Comparison of ENCODE assay signal across 8 mouse cellular contexts in genomic region chr17:58909061-58909661, GRCm38 (mm10).
DNase-seq lines count a peak whose midpoint lies in the region; ATAC-seq and TF ChIP-seq lines count a peak whose summit lies in the region.

No protein-coding gene starts in this region.

- H3K4me1 ChIP-seq in heart, postnatal 0 days (ENCODE audit: control insufficient read depth, insufficient read depth) = no peaks in the 10 kb centered on the region
- no peaks in the 10 kb centered on the region for H3K4me1 ChIP-seq in CH12.LX (ENCODE audit: control insufficient read depth in 1 of 2, insufficient read depth in 2 of 2)
- H3K4me1 ChIP-seq in midbrain, embryonic 16.5 days (ENCODE audit: control insufficient read depth, insufficient read depth, low read length) = no peaks in the 10 kb centered on the region

- ATAC-seq in heart, postnatal 0 days (ENCODE audit: insufficient read depth, low read depth) = no peak
- peak; percentile 78; the same call in 1 of the 2 replicates for ATAC-seq in midbrain, embryonic 16.5 days

- TF ChIP-seq RAD21 in CH12.LX (IDR thresholded peaks at IDR 0.05; ENCODE audit: low read depth, low read length) = peak; percentile 59

- TF ChIP-seq CTCF in heart, postnatal 0 days (IDR thresholded peaks at IDR 0.05; ENCODE audit: low read depth) = peak; percentile 58
- peak in 1 of 2 experiments; percentile 52; a peak in 2 of 4 replicates for TF ChIP-seq CTCF in CH12.LX (conservative IDR thresholded peaks at IDR 0.05 in 1 of 2, IDR thresholded peaks at IDR 0.05 in 1 of 2; ENCODE audit: low read depth in 2 of 2, low read length in 2 of 2)
- peak; percentile 31; the same call in 1 of the 2 replicates for TF ChIP-seq CTCF in brain, embryonic 14.5 days (IDR thresholded peaks at IDR 0.05; ENCODE audit: borderline replicate concordance, extremely low read depth, insufficient read depth, insufficient read length)

- H3K9ac ChIP-seq in heart, postnatal 0 days (replicated peaks; ENCODE audit: low read depth, low read length) = no peak overlapping the region
- H3K9ac ChIP-seq in CH12.LX (ENCODE audit: insufficient read depth, low read depth) = no peak overlapping the region
- H3K9ac ChIP-seq in midbrain, embryonic 16.5 days (ENCODE audit: low read depth, low read length) = no peak overlapping the region

- peak; percentile 20 for DNase-seq in heart, postnatal 0 days (ENCODE audit: low spot score)
- no peak for DNase-seq in heart, adult 11 months
- peak; percentile 21 for DNase-seq in CH12.LX (ENCODE audit: extremely low read depth)
- peak; percentile 83 for DNase-seq in brain, embryonic 14.5 days (ENCODE audit: low read depth)
- DNase-seq in frontal cortex, postnatal 25 days (ENCODE audit: low spot score in 2 of 2) = peak; percentile 28 to 43
- DNase-seq in layer of hippocampus, postnatal 14 days (ENCODE audit: low spot score in 2 of 2) = peak; percentile 31 to 72
- DNase-seq in spleen, postnatal 36 days (ENCODE audit: low spot score in 2 of 2) = no peak

- H3K27ac ChIP-seq in heart, postnatal 0 days (ENCODE audit: low read depth) = no peak overlapping the region
- H3K27ac ChIP-seq in CH12.LX (ENCODE audit: insufficient read depth, low read depth) = no peak overlapping the region
- no peak overlapping the region for H3K27ac ChIP-seq in midbrain, embryonic 16.5 days (ENCODE audit: low read length)

- WGBS in heart, postnatal 0 days = 35% methylated on average over 8 of the region's 8 CpGs
- 39% methylated on average over 8 of the region's 8 CpGs for WGBS in midbrain, embryonic 16.5 days

- H3K36me3 ChIP-seq in heart, postnatal 0 days (replicated peaks; ENCODE audit: control insufficient read depth, insufficient read depth, low read length) = no peaks in the 10 kb centered on the region
- H3K36me3 ChIP-seq in CH12.LX (replicated peaks in 1 of 2; ENCODE audit: control insufficient read depth in 1 of 2, insufficient read depth in 1 of 2, low read length in 1 of 2) = no peaks in the 10 kb centered on the region
- H3K36me3 ChIP-seq in midbrain, embryonic 16.5 days (ENCODE audit: control insufficient read depth, insufficient read depth, low read length) = no peaks in the 10 kb centered on the region

- dilution Hi-C loops in CH12.LX (cut with MboI; ENCODE audit: extremely low pct_ligation_motif_present, extremely low pct_unique_long_range_greater_than_20kb, low sequenced_read_pairs) = no loop called here

- in situ Hi-C loops in CH12.LX (cut with MboI; ENCODE audit: low pct_ligation_motif_present, low pct_unique_long_range_greater_than_20kb, low sequenced_read_pairs) = no loop called here

- TF ChIP-seq POLR2A in CH12.LX (IDR thresholded peaks at IDR 0.05; ENCODE audit: low read depth, low read length) = no peak
- no peak for TF ChIP-seq POLR2A in brain, embryonic 14.5 days (IDR thresholded peaks at IDR 0.05; ENCODE audit: borderline replicate concordance, extremely low read depth, insufficient read depth, insufficient read length, poor library complexity, severe bottlenecking)

- H3K27me3 ChIP-seq in heart, postnatal 0 days (ENCODE audit: control insufficient read depth, insufficient read depth, low read length) = no peaks in the 10 kb centered on the region
- H3K27me3 ChIP-seq in CH12.LX (replicated peaks) = no peaks in the 10 kb centered on the region
- no peaks in the 10 kb centered on the region for H3K27me3 ChIP-seq in midbrain, embryonic 16.5 days (ENCODE audit: control insufficient read depth, insufficient read depth, low read depth, low read length)

- no peaks in the 10 kb centered on the region for H3K79me2 ChIP-seq in CH12.LX (replicated peaks; ENCODE audit: control insufficient read depth, extremely low read depth, insufficient read depth, poor library complexity, severe bottlenecking)

- TF ChIP-seq EP300 in heart, postnatal 0 days (IDR thresholded peaks at IDR 0.05; ENCODE audit: low read depth) = no peak
- no peak for TF ChIP-seq EP300 in CH12.LX (IDR thresholded peaks at IDR 0.05; ENCODE audit: low read length)

- no peaks in the 10 kb centered on the region for H3K9me3 ChIP-seq in heart, postnatal 0 days (replicated peaks; ENCODE audit: control insufficient read depth, low read length)
- peaks cover 18% of the 10 kb centered on the region for H3K9me3 ChIP-seq in CH12.LX (replicated peaks; ENCODE audit: low read length)
- no peaks in the 10 kb centered on the region for H3K9me3 ChIP-seq in midbrain, embryonic 16.5 days (replicated peaks; ENCODE audit: control insufficient read depth, low read length, poor library complexity, severe bottlenecking)

- no peak overlapping the region for H3K4me2 ChIP-seq in heart, postnatal 0 days (ENCODE audit: low read depth, low read length)
- no peak overlapping the region for H3K4me2 ChIP-seq in CH12.LX (ENCODE audit: insufficient read depth, low read depth, poor library complexity, severe bottlenecking)
- H3K4me2 ChIP-seq in midbrain, embryonic 16.5 days (ENCODE audit: low read length) = no peak overlapping the region

- H3K4me3 ChIP-seq in heart, postnatal 0 days (ENCODE audit: low read depth, low read length) = no peak overlapping the region
- H3K4me3 ChIP-seq in CH12.LX (replicated peaks in 1 of 3; ENCODE audit: low read depth in 2 of 3, low read length in 2 of 3, poor library complexity in 1 of 3) = no peak overlapping the region
- no peak overlapping the region for H3K4me3 ChIP-seq in midbrain, embryonic 16.5 days (ENCODE audit: low read depth, low read length)

TF ChIP-seq in CH12.LX, 34 proteins besides CTCF, POLR2A, EP300 and RAD21:
- TF ChIP-seq HCFC1 (IDR thresholded peaks at IDR 0.05; ENCODE audit: low read depth, low read length) = no peak
- peak; percentile 27 for TF ChIP-seq SMC3 (IDR thresholded peaks at IDR 0.05; ENCODE audit: low read depth, low read length)

Comparison
In these comparisons a context has a peak if more than half of its experiments do, and no peak if none do; other contexts are left out.
1. DNase-seq: peak in heart, postnatal 0 days (single experiment), CH12.LX (single experiment), brain, embryonic 14.5 days (single experiment), frontal cortex, postnatal 25 days (2 of 2) and layer of hippocampus, postnatal 14 days (2 of 2); none in heart, adult 11 months (single experiment) and spleen, postnatal 36 days (0 of 2).